Mouse (Mus musculus) ES-E14 (cell line): ENCODE measurements at regions not wholly inside any gene's neighbourhood (a gene's known extent, or its start where the extent isn't known, plus 50 kb on each side); places are given as distances from the start of the nearest gene placed in this dataset.

Source experiments
- CHD2 ChIP-seq: IDR thresholded peaks from 2 replicates; pipeline ENCODE4 v1.6.1; 2014; ENCODE audit warnings: mild to moderate bottlenecking, low read depth, low read length, inconsistent platforms
- ZC3H11A ChIP-seq: IDR thresholded peaks from 2 replicates; pipeline ENCODE4 v1.6.1; 2012; ENCODE audit warnings: low read depth, mild to moderate bottlenecking, inconsistent platforms, low read length, borderline replicate concordance

DNA sequence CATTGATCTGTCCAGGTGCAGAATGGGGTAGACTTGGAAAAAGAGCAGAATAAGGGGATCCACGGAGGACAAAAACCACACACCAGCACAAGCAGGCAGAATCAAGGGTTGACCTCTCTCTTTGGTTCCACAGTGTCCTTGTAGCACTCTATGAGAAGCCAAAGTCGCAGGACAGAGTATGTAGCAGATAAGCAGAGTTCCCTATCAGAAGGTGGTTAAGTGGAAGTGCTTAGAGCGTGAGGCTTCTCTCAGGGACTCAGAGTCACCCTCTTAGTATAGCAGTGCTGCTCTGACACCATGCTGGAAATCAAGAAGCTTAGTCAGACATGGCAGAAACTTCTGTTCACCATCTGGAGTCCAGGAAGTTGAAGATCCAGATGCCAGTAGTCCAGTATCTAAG is 338.2 kb downstream of the Gm49356 start:
- no peak for TF ChIP-seq CHD2
- no peak for TF ChIP-seq ZC3H11A
